In genomic region chr1:52267606-52268005, GRCm38 (mm10) we compare ENCODE assay signal across 9 mouse cellular contexts. TPM values are rescaled to one million over a fixed set of nuclear protein-coding genes. Genes with fewer than 3 reads are reported as not detected.
A peak's percentile ranks its signal among the peaks of the same experiment; 100 is the strongest.
DNase-seq lines count a peak whose midpoint lies in the region; ATAC-seq and TF ChIP-seq lines count a peak whose summit lies in the region.
"Had no signal": no experiment of that assay in that cellular context is flagged by ENCODE, and none has a peak within 500 bp of the region (broad histone marks: within the 10 kb centered on the region; RNA-seq: fewer than 3 reads in every experiment).

No protein-coding gene starts in this region.

- no peaks in the 10 kb centered on the region for H3K36me3 ChIP-seq in midbrain, postnatal 0 days (ENCODE audit: insufficient read depth, low read length)
- H3K36me3 ChIP-seq in midbrain, embryonic 15.5 days (replicated peaks): no peaks in the 10 kb centered on the region
- H3K36me3 ChIP-seq: heart, embryonic 15.5 days had no signal

- no peaks in the 10 kb centered on the region for H3K4me1 ChIP-seq in midbrain, postnatal 0 days (ENCODE audit: insufficient read depth, low read length)
- no peaks in the 10 kb centered on the region for H3K4me1 ChIP-seq in midbrain, embryonic 15.5 days

- no peak for ATAC-seq in midbrain, postnatal 0 days (ENCODE audit: low FRiP score)
- no peak for ATAC-seq in midbrain, embryonic 15.5 days (replicated peaks)

- H3K9me3 ChIP-seq in midbrain, postnatal 0 days (ENCODE audit: low read length): no peaks in the 10 kb centered on the region
- no peaks in the 10 kb centered on the region for H3K9me3 ChIP-seq in midbrain, embryonic 15.5 days
- H3K9me3 ChIP-seq: heart, embryonic 15.5 days had no signal

- H3K27me3 ChIP-seq in midbrain, postnatal 0 days (ENCODE audit: insufficient read depth, low read length): no peaks in the 10 kb centered on the region
- H3K27me3 ChIP-seq in midbrain, embryonic 15.5 days (replicated peaks): no peaks in the 10 kb centered on the region
- H3K27me3 ChIP-seq: heart, embryonic 15.5 days had no signal

- no peak overlapping the region for H3K9ac ChIP-seq in midbrain, postnatal 0 days (replicated peaks; ENCODE audit: low read length, poor library complexity, severe bottlenecking)
- no peak overlapping the region for H3K9ac ChIP-seq in midbrain, embryonic 15.5 days
- H3K9ac ChIP-seq: heart, embryonic 15.5 days had no signal

- TF ChIP-seq CTCF in midbrain, postnatal 0 days (IDR thresholded peaks at IDR 0.05): peak; percentile 54

- no peak overlapping the region for H3K4me3 ChIP-seq in midbrain, postnatal 0 days (ENCODE audit: low read depth, low read length)
- H3K4me3 ChIP-seq in midbrain, embryonic 15.5 days: no peak overlapping the region
- H3K4me3 ChIP-seq: heart, embryonic 15.5 days had no signal

- H3K4me2 ChIP-seq in midbrain, postnatal 0 days (ENCODE audit: low read depth, low read length, poor library complexity, severe bottlenecking): no peak overlapping the region
- no peak overlapping the region for H3K4me2 ChIP-seq in midbrain, embryonic 15.5 days
- H3K4me2 ChIP-seq: heart, embryonic 15.5 days had no signal

- DNase-seq in adrenal gland, adult (ENCODE audit: inconsistent age in 2 of 2, low spot score in 1 of 2): peak; percentile 29 to 87
- no peak for DNase-seq in adrenal gland, adult 8-10 months
- DNase-seq in midbrain, postnatal 0 days (ENCODE audit: low spot score): peak; percentile 74
- peak; percentile 90 for DNase-seq in cerebellum, adult 11 months
- peak; percentile 25 to 48 for DNase-seq in heart, adult 9 months (ENCODE audit: low spot score in 2 of 2)
- peak; percentile 82 for DNase-seq in lung, postnatal 10 days
- DNase-seq in yolk sac, embryonic 10.5 days (ENCODE audit: low spot score): peak; percentile 16

- no peak overlapping the region for H3K27ac ChIP-seq in midbrain, postnatal 0 days (ENCODE audit: low read depth, low read length)
- no peak overlapping the region for H3K27ac ChIP-seq in midbrain, embryonic 15.5 days
- H3K27ac ChIP-seq: heart, embryonic 15.5 days had no signal

- 53% methylated on average over 3 of the region's 3 CpGs for WGBS in midbrain, postnatal 0 days
- 54% methylated on average over 3 of the region's 3 CpGs for WGBS in midbrain, embryonic 15.5 days

RNA-seq across cellular contexts. Expression of gene Gls, which starts 34.6 kb away (rescaled TPM):
- 100 to 1,000 TPM; 106 to 141 (median 122) TPM for total RNA-seq in adrenal gland, adult 8-10 months (2022)
- 181 and 228 TPM in 2 replicates for total RNA-seq in midbrain, postnatal 0 days (2014; rRNA removed)
- 23.4 and 33.3 TPM in 2 replicates for polyA plus RNA-seq in midbrain, postnatal 0 days (2015; fragmentation: Nextera tagmentation; extraction: Ambion mirVana)
- 35.7 and 38.9 TPM in 2 replicates for polyA plus RNA-seq in midbrain, embryonic 15.5 days (2015; fragmentation: Nextera tagmentation; extraction: Ambion mirVana)
